Mouse (Mus musculus): ENCODE measurements around the gene Mrpl34.

- no peak for TF ChIP-seq CHD2 (IDR thresholded peaks at IDR 0.05; ENCODE audit: low read depth, low read length)
- no peak for TF ChIP-seq MAFK (IDR thresholded peaks at IDR 0.05; ENCODE audit: insufficient read depth, low read depth, low read length)
- TF ChIP-seq ZNF384 (IDR thresholded peaks at IDR 0.05; ENCODE audit: low read depth, low read length) = no peak
- no peak for TF ChIP-seq HCFC1 (IDR thresholded peaks at IDR 0.05; ENCODE audit: borderline replicate concordance, insufficient read depth, low read length)
- no peak for TF ChIP-seq ZC3H11A (IDR thresholded peaks at IDR 0.05; ENCODE audit: borderline replicate concordance, low read depth, low read length)
Measured at GRCm38 (mm10) chr8:71454668-71455067, 10.1 kb upstream of the Mrpl34 start.

All from ES-E14 (cell line).